Mouse (Mus musculus) stomach, postnatal 0 days (tissue): ENCODE results near the gene Rln3.

ENCODE experiments used
- CTCF ChIP-seq: IDR thresholded peaks from 2 replicates; pipeline ENCODE4 v1.5.1; 2016; ENCODE audit warnings: antibody characterized with exemption, low read depth, mild to moderate bottlenecking, moderate library complexity
- EP300 ChIP-seq: optimal IDR thresholded peaks from 2 replicates; pipeline ENCODE3; 2016; ENCODE audit warnings: antibody characterized with exemption

GRCm38 (mm10) chr8:84073230-84073976 lies 28.6 kb upstream of the Rln3 start:
- TF ChIP-seq EP300 (no peak), CTCF (no peak)
